Mouse (Mus musculus) bone marrow, adult 2 months (tissue): ENCODE results near the gene Spr.

ENCODE experiments used
- CTCF ChIP-seq: fragments of 200-500 bp; IDR thresholded peaks from 2 replicates; pipeline ENCODE4 v1.5.1; 2011; ENCODE audit warnings: low read length, control low read depth; ENCODE audit not compliant: control insufficient read depth, insufficient read depth
- POLR2A ChIP-seq: fragments of 200-500 bp; IDR thresholded peaks from 2 replicates; pipeline ENCODE4 v1.6.1; 2011; ENCODE audit warnings: low read depth, mild to moderate bottlenecking, control low read depth, low read length, borderline replicate concordance; ENCODE audit not compliant: control insufficient read depth

DNA sequence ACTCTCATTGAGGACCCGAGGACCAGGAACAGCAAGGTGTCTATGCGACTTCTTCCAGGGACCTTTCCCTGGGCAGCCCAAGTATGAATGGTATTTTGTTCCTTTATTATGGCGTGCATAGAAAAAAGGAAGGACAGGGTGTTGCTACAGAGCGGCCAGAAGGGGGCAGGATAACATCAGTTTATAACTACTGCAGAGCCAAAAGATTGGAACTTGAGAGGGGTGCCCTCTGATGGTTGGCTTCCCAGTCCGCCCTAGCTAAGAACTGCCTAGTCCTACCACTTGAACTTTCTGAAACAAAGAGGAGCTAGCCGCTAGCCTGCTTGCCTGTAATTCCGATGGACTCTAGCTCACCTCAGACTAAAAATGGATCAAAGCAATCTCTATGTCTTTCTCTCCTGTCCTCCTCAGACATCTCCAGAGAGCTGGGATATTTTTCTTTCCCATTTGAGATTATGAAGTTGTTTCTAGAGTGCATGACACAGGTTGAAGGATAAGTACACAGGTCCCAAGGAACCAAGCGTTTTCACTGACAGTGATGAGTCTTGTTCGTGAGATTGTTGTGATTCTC, 16.5 kb upstream of the Spr start:
- TF ChIP-seq CTCF (peak; percentile 35; the same call in 1 of the 2 replicates), POLR2A (no peak)
